Comparison of ENCODE assay signal across 10 mouse cellular contexts in the genomic region with DNA sequence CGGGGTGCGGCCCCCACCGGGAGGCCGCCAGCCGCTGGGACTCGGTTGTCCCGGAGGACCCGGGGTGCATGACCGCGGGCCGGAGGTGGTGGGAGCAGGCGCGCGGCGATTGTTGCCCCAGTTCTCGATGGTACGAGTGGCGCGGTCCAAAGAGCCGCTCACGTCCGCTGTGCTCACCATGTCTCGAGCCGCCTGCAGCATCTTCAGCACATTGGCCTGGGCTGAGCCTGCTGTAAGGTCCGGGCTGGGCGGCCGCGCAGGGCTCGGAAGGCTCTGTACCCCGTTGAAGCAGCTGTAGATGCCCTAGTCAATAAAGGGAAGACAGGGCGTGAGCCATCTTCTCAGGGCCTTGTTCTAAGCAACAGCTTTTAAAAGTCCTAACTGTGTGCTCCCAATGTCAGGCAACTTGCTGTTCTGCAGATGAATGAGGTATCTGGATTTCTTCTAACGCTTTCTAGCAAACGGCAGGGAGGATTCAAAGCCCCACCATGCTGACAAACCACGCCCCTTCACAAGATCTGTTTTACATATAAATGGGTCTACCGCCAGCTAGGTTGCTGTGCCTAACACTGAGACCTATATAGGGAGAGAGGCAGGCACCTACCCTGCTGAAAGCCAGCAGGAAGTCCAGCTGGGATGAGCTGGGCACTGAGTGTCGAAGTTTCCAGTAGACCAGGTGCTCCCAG. TPM values are rescaled to one million over a fixed set of nuclear protein-coding genes. Genes with fewer than 3 reads are reported as not detected.
DNase-seq lines count a peak whose midpoint lies in the region; ATAC-seq and TF ChIP-seq lines count a peak whose summit lies in the region.
"Had no signal": no experiment of that assay in that cellular context is flagged by ENCODE, and none has a peak within 500 bp of the region (broad histone marks: within the 10 kb centered on the region; RNA-seq: fewer than 3 reads in every experiment).

No protein-coding gene starts in this region.

- H3K9ac ChIP-seq in liver, embryonic 14.5 days (replicated peaks): no peak overlapping the region

- H3K27me3 ChIP-seq in thymus, adult 2 months (ENCODE audit: control insufficient read depth, insufficient read depth, low read length): peaks cover 21% of the 10 kb centered on the region; the same call in 1 of the 2 replicates
- H3K27me3 ChIP-seq in liver, embryonic 14.5 days (ENCODE audit: control insufficient read depth, insufficient read depth, low read length): peaks cover 31% of the 10 kb centered on the region

- DNase-seq in gastrocnemius, adult 2 months: no peak
- DNase-seq in gastrocnemius, postnatal 4 days (ENCODE audit: low spot score in 2 of 2): no peak
- no peak for DNase-seq in thymus, adult 2 months
- no peak for DNase-seq in thymus, adult 18-20 months
- DNase-seq in liver, embryonic 14.5 days (ENCODE audit: low read depth in 3 of 3, low spot score in 3 of 3): no peak
- DNase-seq in frontal cortex, adult 2 months (ENCODE audit: extremely low spot score in 1 of 2, low spot score in 1 of 2): no peak
- DNase-seq in frontal cortex, postnatal 36 days (ENCODE audit: low spot score in 2 of 2): no peak
- no peak for DNase-seq in MN1 (ENCODE audit: low spot score)
- DNase-seq: spleen, adult 18-20 months had no signal

- no peak for TF ChIP-seq EP300 in liver, embryonic 14.5 days (IDR thresholded peaks at IDR 0.05; ENCODE audit: low read depth)

- H3K4me3 ChIP-seq in gastrocnemius, adult 2 months: peak overlapping the region; percentile 62
- peak overlapping the region; percentile 27 for H3K4me3 ChIP-seq in thymus, adult 2 months (ENCODE audit: control insufficient read depth, insufficient read depth, low read length)
- peak overlapping the region in 1 of 2 experiments; percentile 26; a peak in 2 of 4 replicates for H3K4me3 ChIP-seq in liver, embryonic 14.5 days (ENCODE audit: insufficient read depth in 1 of 2, low read depth in 2 of 2, low read length in 2 of 2)

- TF ChIP-seq POLR2A in thymus, adult 2 months (IDR thresholded peaks at IDR 0.05; ENCODE audit: control insufficient read depth, extremely low read depth, insufficient read depth, low read length, poor library complexity): no peak

- TF ChIP-seq CTCF in gastrocnemius, adult 2 months (IDR thresholded peaks at IDR 0.05): no peak
- no peak for TF ChIP-seq CTCF in thymus, adult 2 months (IDR thresholded peaks at IDR 0.05; ENCODE audit: borderline replicate concordance, control insufficient read depth, extremely low read depth, insufficient read depth, low read length, poor library complexity)
- no peak for TF ChIP-seq CTCF in liver, embryonic 14.5 days (IDR thresholded peaks at IDR 0.05; ENCODE audit: low read depth)

- H3K4me1 ChIP-seq in thymus, adult 2 months (replicated peaks; ENCODE audit: control insufficient read depth, insufficient read depth, low read length): peaks cover 26% of the 10 kb centered on the region
- no peaks in the 10 kb centered on the region for H3K4me1 ChIP-seq in liver, embryonic 14.5 days (replicated peaks; ENCODE audit: control insufficient read depth in 2 of 2, insufficient read depth in 2 of 2, low read length in 1 of 2)

- intact Hi-C loops in gastrocnemius, adult 2 months (cut with DNase I): no loop called here

- no peak overlapping the region for H3K27ac ChIP-seq in gastrocnemius, adult 2 months
- no peak overlapping the region for H3K27ac ChIP-seq in thymus, adult 2 months (ENCODE audit: control insufficient read depth, insufficient read depth, low read length)
- H3K27ac ChIP-seq in liver, embryonic 14.5 days: no peak overlapping the region

- ATAC-seq in liver, embryonic 14.5 days (ENCODE audit: insufficient read depth): no peak
- ATAC-seq: inflammation-experienced regulatory T-cells, adult 6 months had no signal

- no peaks in the 10 kb centered on the region for H3K9me3 ChIP-seq in liver, embryonic 14.5 days (ENCODE audit: control insufficient read depth, low read length)

- no peaks in the 10 kb centered on the region for H3K36me3 ChIP-seq in thymus, adult 2 months (ENCODE audit: control insufficient read depth, insufficient read depth, low read length)
- no peaks in the 10 kb centered on the region for H3K36me3 ChIP-seq in liver, embryonic 14.5 days (replicated peaks; ENCODE audit: control insufficient read depth, insufficient read depth, low read depth)

- 12% methylated on average over 36 of the region's 36 CpGs for WGBS in thymus, adult 2 months
- 3% methylated on average over 36 of the region's 36 CpGs for WGBS in liver, embryonic 14.5 days (ENCODE audit: insufficient replicate concordance)

- peak overlapping the region; percentile 31; the same call in 1 of the 2 replicates for H3K4me2 ChIP-seq in liver, embryonic 14.5 days (ENCODE audit: low read depth)

RNA-seq across cellular contexts. Expression of a gene that starts 16.5 kb away (rescaled TPM):
- total RNA-seq in gastrocnemius, adult 2 months (2021): under 1 TPM in 1 of 2 experiments, not detected in 1; 0.06 TPM
- total RNA-seq in gastrocnemius, postnatal 4 days (2021): not detected
- polyA plus RNA-seq in thymus, adult 2 months (2012; rRNA removed): 6.5 and 7.1 TPM in 2 replicates
- 0.17 and 0.21 TPM in 2 replicates for polyA plus RNA-seq in liver, embryonic 14.5 days (2012; rRNA removed)
- 0.05 TPM in 1 of 2 replicates, not detected in the other for polyA plus RNA-seq in liver, embryonic 14.5 days (2014; fragmentation: Nextera tagmentation; extraction: Ambion mirVana)
- 55.1 and 55.6 TPM in 2 replicates for polyA plus RNA-seq in frontal cortex, adult 2 months (2012; rRNA removed)
- polyA plus RNA-seq: inflammation-experienced regulatory T-cells, adult 6 months had no signal

RNA-seq across cellular contexts. Expression of a gene that starts 26.3 kb away (rescaled TPM):
- total RNA-seq in gastrocnemius, adult 2 months (2021): 1 to 10 TPM; 2.9 to 4.4 TPM
- 1 to 10 TPM; 6.7 to 7.7 TPM for total RNA-seq in gastrocnemius, postnatal 4 days (2021)
- 31.8 and 36.3 TPM in 2 replicates for polyA plus RNA-seq in thymus, adult 2 months (2012; rRNA removed)
- polyA plus RNA-seq in liver, embryonic 14.5 days (2012; rRNA removed): 11.9 and 13.7 TPM in 2 replicates
- polyA plus RNA-seq in liver, embryonic 14.5 days (2014; fragmentation: Nextera tagmentation; extraction: Ambion mirVana): 12.3 and 13.3 TPM in 2 replicates
- 33.1 and 34.4 TPM in 2 replicates for polyA plus RNA-seq in frontal cortex, adult 2 months (2012; rRNA removed)

RNA-seq across cellular contexts. Expression of a gene that starts 46.9 kb away (rescaled TPM):
- 1 to 10 TPM; 2.4 to 5.4 TPM for total RNA-seq in gastrocnemius, adult 2 months (2021)
- total RNA-seq in gastrocnemius, postnatal 4 days (2021): under 1 TPM; 0.34 to 0.37 TPM
- 1.6 and 2.1 TPM in 2 replicates for polyA plus RNA-seq in thymus, adult 2 months (2012; rRNA removed)
- polyA plus RNA-seq in liver, embryonic 14.5 days (2012; rRNA removed): 6.6 and 6.7 TPM in 2 replicates
- 2.8 TPM in 2 replicates for polyA plus RNA-seq in liver, embryonic 14.5 days (2014; fragmentation: Nextera tagmentation; extraction: Ambion mirVana)
- 13.2 and 13.9 TPM in 2 replicates for polyA plus RNA-seq in frontal cortex, adult 2 months (2012; rRNA removed)

RNA-seq across cellular contexts. Expression of a gene that starts 56.4 kb away (rescaled TPM):
- not detected for total RNA-seq in gastrocnemius, adult 2 months (2021)
- not detected for total RNA-seq in gastrocnemius, postnatal 4 days (2021)
- polyA plus RNA-seq in thymus, adult 2 months (2012; rRNA removed): 0.26 and 0.32 TPM in 2 replicates
- polyA plus RNA-seq in liver, embryonic 14.5 days (2012; rRNA removed): not detected in 2 replicates
- polyA plus RNA-seq in liver, embryonic 14.5 days (2014; fragmentation: Nextera tagmentation; extraction: Ambion mirVana): not detected in 2 replicates
- polyA plus RNA-seq in frontal cortex, adult 2 months (2012; rRNA removed): 14.6 and 19.2 TPM in 2 replicates
- polyA plus RNA-seq: inflammation-experienced regulatory T-cells, adult 6 months had no signal
